Mouse (Mus musculus) bone marrow, adult 2 months (tissue): ENCODE data around the gene Ap4b1. TPM values are rescaled to one million over a fixed set of nuclear protein-coding genes. Genes with fewer than 3 reads are reported as not detected.
"Not testable (repeated sequence)": the region's sequence is repeated elsewhere in the genome, so short reads cannot be mapped to it uniquely, and the experiment has no call there.

ENCODE experiments used
- H3K27ac ChIP-seq: fragments of 200-500 bp; 2 replicates; pipeline ENCODE4 v1.5.1; 2012; ENCODE audit warnings: low read depth, mild to moderate bottlenecking, control low read depth, inconsistent platforms, low read length; ENCODE audit not compliant: control insufficient read depth, poor library complexity, insufficient read depth
- H3K4me1 ChIP-seq: fragments of 200-500 bp; 2 replicates; pipeline ENCODE4 v1.6.1; 2011; ENCODE audit warnings: low read length; ENCODE audit not compliant: control insufficient read depth, insufficient read depth
- H3K4me3 ChIP-seq: fragments of 200-500 bp; replicated peaks from 2 replicates; pipeline ENCODE3; 2011; ENCODE audit warnings: mild to moderate bottlenecking, low read depth, low read length, control low read depth; ENCODE audit not compliant: control insufficient read depth
- CTCF ChIP-seq: fragments of 200-500 bp; IDR thresholded peaks from 2 replicates; pipeline ENCODE4 v1.5.1; 2011; ENCODE audit warnings: low read length, control low read depth; ENCODE audit not compliant: control insufficient read depth, insufficient read depth
- POLR2A ChIP-seq: fragments of 200-500 bp; IDR thresholded peaks from 2 replicates; pipeline ENCODE4 v1.6.1; 2011; ENCODE audit warnings: low read depth, mild to moderate bottlenecking, control low read depth, low read length, borderline replicate concordance; ENCODE audit not compliant: control insufficient read depth
- WGBS: fragments of 180-500 bp; shearing (Covaris S2); methylation state at CpG from one replicate; pipeline ENCODE4 v1.1.7; 2018; 5-methylcytosine and 5-hydroxymethylcytosine counted together
- polyA plus RNA-seq: library from polyadenylated mRNA; stranded (reverse); fragments of >200 nt; gene quantifications from 2 replicates; pipeline ENCODE4 v1.2.4, GENCODE M21; 2011; ENCODE audit warnings: low replicate concordance; ENCODE audit not compliant: missing spikeins, insufficient read depth, insufficient read length

The Ap4b1 gene
- polyA plus RNA-seq, 1 experiment = 34.2 TPM

GRCm38 (mm10) chr3:103791230-103792110 is 17.9 kb upstream of the Ap4b1 start, which contains the start of gene Hipk1:
Hipk1 (minus strand) TSS chr3:103791563.
- TF ChIP-seq CTCF (no peak), POLR2A (peak; percentile 96)
- WGBS = 10% methylated on average over 49 of the region's 49 CpGs
- H3K4me3 ChIP-seq = peak within 1 kb of the TSS; percentile 100
- peaks cover 6% of the 10 kb centered on the region; the same call in 1 of the 2 replicates for H3K4me1 ChIP-seq
- H3K27ac ChIP-seq = peak within 1 kb of the TSS; percentile 98

GRCm38 (mm10) chr3:103792111-103792406 is 17.3 kb upstream of the Ap4b1 start:
- H3K4me1 ChIP-seq, H3K4me3 ChIP-seq: not testable (repeated sequence)
- 78% methylated on average over 5 of the region's 5 CpGs for WGBS
- H3K27ac ChIP-seq = peak overlapping the region; percentile 30; the same call in 1 of the 2 replicates

- Histone ChIP-seq H3K27ac (no peak overlapping the region), H3K4me3 (no peak overlapping the region), H3K4me1 (peaks cover 7% of the 10 kb centered on the region; the same call in 1 of the 2 replicates)
- TF ChIP-seq POLR2A (no peak), CTCF (no peak)
- WGBS = 72% methylated on average over 1 of the region's 1 CpGs
Measured at GRCm38 (mm10) chr3:103792566-103792965, 16.8 kb upstream of the Ap4b1 start.

DNA sequence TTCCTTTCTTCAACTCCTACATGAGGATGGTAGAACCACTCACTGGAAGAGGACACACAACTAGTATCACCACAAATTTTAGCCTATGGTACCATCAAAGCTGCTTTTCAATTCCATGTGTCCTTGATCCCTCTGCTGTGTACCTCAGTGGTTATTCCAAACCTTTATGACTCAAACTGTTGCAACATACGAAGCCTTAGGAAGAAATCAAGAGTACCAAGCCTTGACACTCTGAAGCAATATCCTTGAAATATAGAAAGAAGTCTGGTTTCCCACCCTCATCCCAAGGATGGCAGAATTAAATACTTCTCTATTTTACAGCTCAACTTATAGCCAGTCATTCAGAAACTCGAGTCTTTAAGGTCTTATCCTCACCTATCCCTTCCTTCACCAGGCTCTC is 12.9 kb upstream of the Ap4b1 start:
- no peak overlapping the region for H3K27ac ChIP-seq
- TF ChIP-seq CTCF (no peak), POLR2A (no peak)
- H3K4me3 ChIP-seq = no peak overlapping the region
- peaks cover 10% of the 10 kb centered on the region; the same call in 1 of the 2 replicates for H3K4me1 ChIP-seq
- 35% methylated on average over 2 of the region's 2 CpGs for WGBS

DNA sequence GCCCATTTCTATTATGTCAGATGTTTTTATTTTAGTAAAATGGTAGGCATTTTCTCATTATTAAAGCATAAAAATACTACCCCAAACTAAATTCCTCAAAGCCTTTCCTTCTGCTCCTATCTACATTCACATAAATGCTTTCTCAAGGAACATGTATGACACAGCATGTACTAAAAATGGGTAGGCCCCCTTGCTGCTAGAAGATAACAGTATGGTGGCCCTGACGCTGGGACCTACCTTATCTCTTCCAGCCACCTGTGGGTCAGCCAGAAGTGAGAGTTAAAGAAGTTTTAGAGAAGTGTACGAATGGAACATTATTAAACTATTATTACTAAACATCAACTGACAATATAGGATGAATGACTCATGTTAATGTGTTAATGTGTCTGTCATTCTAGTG is 9.8 kb upstream of the Ap4b1 start:
- Histone ChIP-seq H3K27ac (no peak overlapping the region), H3K4me1 (peaks cover 14% of the 10 kb centered on the region; the same call in 1 of the 2 replicates), H3K4me3 (no peak overlapping the region)
- TF ChIP-seq CTCF = no peak
- TF ChIP-seq POLR2A = no peak
- WGBS = 41% methylated on average over 2 of the region's 2 CpGs

GRCm38 (mm10) chr3:103801631-103802531 is 7.4 kb upstream of the Ap4b1 start:
- peak overlapping the region; percentile 97 for H3K27ac ChIP-seq
- H3K4me3 ChIP-seq = no peak overlapping the region
- WGBS = 3% methylated on average over 10 of the region's 10 CpGs
- TF ChIP-seq POLR2A (peak; percentile 58; the same call in 1 of the 2 replicates), CTCF (no peak)
- H3K4me1 ChIP-seq = peaks cover 13% of the 10 kb centered on the region; the same call in 1 of the 2 replicates

- 14% methylated on average over 8 of the region's 8 CpGs for WGBS
- no peak for TF ChIP-seq POLR2A
- no peak for TF ChIP-seq CTCF
- H3K4me3 ChIP-seq = no peak overlapping the region
- H3K27ac ChIP-seq = peak overlapping the region; percentile 78
- peaks cover 13% of the 10 kb centered on the region; the same call in 1 of the 2 replicates for H3K4me1 ChIP-seq
Measured at GRCm38 (mm10) chr3:103802861-103803260, 6.5 kb upstream of the Ap4b1 start.

DNA sequence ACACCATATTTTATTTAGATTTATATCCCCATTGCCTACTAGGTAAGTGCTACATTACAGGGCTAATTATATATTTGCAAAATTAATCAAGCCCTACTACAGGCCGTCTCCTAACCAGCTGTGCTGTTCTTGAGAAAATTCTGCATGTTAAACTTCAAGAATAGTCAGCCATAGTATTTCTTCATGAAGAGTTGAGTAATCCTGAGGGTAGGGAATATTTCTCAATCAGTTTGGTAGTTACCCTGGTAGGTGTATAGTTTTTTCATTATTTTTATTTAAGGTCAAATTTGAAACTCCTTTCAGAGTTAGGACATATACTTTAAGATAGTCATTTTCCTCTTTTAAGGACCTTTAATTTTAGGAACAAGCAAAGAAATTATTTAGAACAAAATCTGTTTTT is 3.6 kb upstream of the Ap4b1 start:
- 49% methylated on average over 1 of the region's 1 CpGs for WGBS
- H3K4me1 ChIP-seq = peaks cover 10% of the 10 kb centered on the region; the same call in 1 of the 2 replicates

More for the DNA sequence above, 3.6 kb upstream of the Ap4b1 start:
- Histone ChIP-seq H3K27ac (no peak overlapping the region), H3K4me3 (no peak overlapping the region)
- TF ChIP-seq CTCF (no peak), POLR2A (no peak)
